Mouse (Mus musculus): ENCODE measurements around the gene BC005537. TPM values are rescaled to one million over a fixed set of nuclear protein-coding genes. Genes with fewer than 3 reads are reported as not detected.

Gene BC005537
- total RNA-seq, 2 experiments from 2014 or later: 46.5 to 55.2 TPM

GRCm38 (mm10) chr13:24841702-24842101 is 40.2 kb downstream of the BC005537 start:
- no peak for DNase-seq (ENCODE audit: low spot score)

- no peak for DNase-seq (ENCODE audit: low spot score)
Measured at GRCm38 (mm10) chr13:24844983-24845955, 43.8 kb downstream of the BC005537 start, which contains the start of gene D130043K22Rik. Gene D130043K22Rik (plus strand): TSS chr13:24845135.

GRCm38 (mm10) chr13:24849318-24849717 is 47.9 kb downstream of the BC005537 start:
- DNase-seq (ENCODE audit: low spot score): no peak

- DNase-seq (ENCODE audit: low spot score): no peak
Measured at GRCm38 (mm10) chr13:24851989-24852388, 50.5 kb downstream of the BC005537 start.

- DNase-seq (ENCODE audit: low spot score): no peak
Measured at GRCm38 (mm10) chr13:24852570-24852969, 51.1 kb downstream of the BC005537 start.

GRCm38 (mm10) chr13:24859115-24859514 is 57.7 kb downstream of the BC005537 start:
- DNase-seq (ENCODE audit: low spot score): no peak

GRCm38 (mm10) chr13:24861084-24861483 is 59.6 kb downstream of the BC005537 start:
- DNase-seq (ENCODE audit: low spot score): no peak

GRCm38 (mm10) chr13:24862021-24862420 is 60.6 kb downstream of the BC005537 start:
- DNase-seq (ENCODE audit: low spot score): no peak

GRCm38 (mm10) chr13:24862520-24862919 is 61.1 kb downstream of the BC005537 start:
- DNase-seq (ENCODE audit: low spot score): peak; percentile 25

Other genes with a start within 250 kb of the BC005537 start
- 1 to 10 TPM; 2.9 to 5.2 TPM for gene Ripor2, start 219.5 kb upstream of the BC005537 start, total RNA-seq (2021)
- gene Armh2, start 60.4 kb upstream of the BC005537 start, total RNA-seq (2021): not detected
- gene Gmnn, start 39.7 kb upstream of the BC005537 start, total RNA-seq (2021): 1 to 10 TPM; 4.1 to 4.2 TPM
- 100 to 1,000 TPM; 153 TPM for gene Acot13, start 29.9 kb downstream of the BC005537 start, total RNA-seq (2021)
- 1 to 10 TPM; 7.7 to 8.2 TPM for gene Tdp2, start 30.0 kb downstream of the BC005537 start, total RNA-seq (2021)
- gene D130043K22Rik, start 43.5 kb downstream of the BC005537 start, total RNA-seq (2021): not detected
- gene Aldh5a1, start 136.0 kb downstream of the BC005537 start, total RNA-seq (2021): 1 to 10 TPM; 7.9 to 8.3 TPM
- gene Gpld1, start 141.5 kb downstream of the BC005537 start, total RNA-seq (2021): under 1 TPM; 0.84 to 0.95 TPM
- gene Mrs2, start 218.7 kb downstream of the BC005537 start, total RNA-seq (2021): 10 to 100 TPM; 35.7 to 37.5 TPM